Mouse (Mus musculus) adipocyte (in vitro differentiated cells): ENCODE measurements at regions not wholly inside any gene's neighbourhood (a gene's known extent, or its start where the extent isn't known, plus 50 kb on each side); places are given as distances from the start of the nearest gene placed in this dataset.
A peak's percentile ranks its signal among the peaks of the same experiment; 100 is the strongest.

Experiments
- DNase-seq: peaks from one replicate; pipeline ENCODE4 v3.0.0-alpha.2; 2016; ENCODE audit warnings: low spot score

DNA sequence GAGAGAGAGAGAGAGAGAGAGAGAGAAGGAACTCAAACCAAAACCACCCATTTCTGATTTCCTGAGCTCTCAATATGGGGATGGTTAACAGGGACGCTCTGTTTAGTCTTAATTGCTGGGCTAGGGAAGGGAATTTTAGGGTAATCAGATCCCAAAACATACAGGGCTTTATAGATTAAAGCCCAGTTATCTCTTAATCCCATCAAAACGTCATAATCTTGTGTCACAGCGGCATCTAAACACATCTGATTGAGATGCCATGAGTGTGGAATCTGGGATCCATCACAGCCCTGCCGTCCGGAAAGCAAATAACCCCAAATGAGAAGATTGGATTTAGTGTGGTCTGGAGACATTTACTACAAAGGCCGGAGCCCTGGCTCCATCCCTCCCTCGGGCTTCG lies 527.1 kb upstream of the Tbx3 start:
- DNase-seq: no peak

DNA sequence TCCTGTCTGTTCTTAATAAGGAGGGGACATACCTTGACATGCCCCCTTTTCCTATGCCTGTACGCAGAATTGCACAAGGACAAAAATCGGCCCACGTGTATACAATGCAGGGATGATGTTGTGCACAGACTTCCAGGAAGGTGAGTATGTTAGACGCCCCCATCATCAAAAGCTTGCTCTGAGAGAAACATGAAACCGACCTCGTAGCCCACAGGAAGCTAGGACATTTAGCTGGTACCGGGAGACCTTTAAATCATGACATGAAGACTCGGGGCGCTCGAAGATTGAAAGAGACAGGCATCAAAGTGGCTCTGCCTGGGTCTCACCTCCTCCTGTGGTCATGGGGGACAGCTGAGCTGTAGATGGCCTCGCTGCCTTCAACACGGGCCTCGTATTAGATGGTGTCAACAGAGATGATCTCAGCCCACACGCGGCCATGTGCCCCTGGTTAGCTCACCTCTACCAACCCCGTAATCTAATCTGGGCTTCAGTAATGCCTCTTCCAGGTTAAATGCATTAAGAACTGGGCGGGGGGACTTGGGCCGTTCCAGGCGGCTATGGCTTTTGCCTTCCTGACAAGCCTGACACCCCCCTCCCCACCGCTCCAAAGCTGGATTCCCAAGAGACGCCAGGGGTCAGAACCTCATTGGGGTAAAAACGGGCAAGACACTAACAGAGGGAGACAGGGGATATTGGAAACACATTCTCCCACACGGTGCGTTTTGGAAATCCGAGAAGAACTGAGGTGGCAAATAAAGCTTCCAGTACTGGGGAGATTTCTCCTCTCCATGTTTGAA lies 520.9 kb upstream of the Tbx3 start:
- no peak for DNase-seq

- DNase-seq: peak; percentile 38
These were observed 517.4 kb upstream of the Tbx3 start for GRCm38 (mm10) chr5:119153086-119153485.

GRCm38 (mm10) chr5:119156638-119157037 lies 513.8 kb upstream of the Tbx3 start:
- peak; percentile 87 for DNase-seq

DNA sequence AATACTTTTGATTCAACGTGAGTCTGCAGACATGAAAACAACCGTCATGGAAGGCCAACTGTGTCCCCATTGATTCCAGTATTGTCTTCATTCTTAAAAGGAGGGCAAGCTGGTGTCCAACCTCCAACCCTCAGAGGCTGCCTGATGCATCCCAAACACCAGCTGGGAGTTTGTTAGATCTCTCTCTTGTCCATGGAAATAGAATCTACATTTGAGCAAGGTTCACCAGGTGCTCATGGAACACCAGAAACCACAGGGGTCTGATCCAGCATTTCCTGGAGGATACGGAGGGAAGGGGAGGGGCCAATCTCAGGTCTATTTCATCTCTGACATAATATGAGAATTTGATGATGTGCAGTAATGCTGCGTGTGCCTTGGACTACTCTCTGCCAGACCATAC lies 512.3 kb upstream of the Tbx3 start:
- peak; percentile 15 for DNase-seq

DNA sequence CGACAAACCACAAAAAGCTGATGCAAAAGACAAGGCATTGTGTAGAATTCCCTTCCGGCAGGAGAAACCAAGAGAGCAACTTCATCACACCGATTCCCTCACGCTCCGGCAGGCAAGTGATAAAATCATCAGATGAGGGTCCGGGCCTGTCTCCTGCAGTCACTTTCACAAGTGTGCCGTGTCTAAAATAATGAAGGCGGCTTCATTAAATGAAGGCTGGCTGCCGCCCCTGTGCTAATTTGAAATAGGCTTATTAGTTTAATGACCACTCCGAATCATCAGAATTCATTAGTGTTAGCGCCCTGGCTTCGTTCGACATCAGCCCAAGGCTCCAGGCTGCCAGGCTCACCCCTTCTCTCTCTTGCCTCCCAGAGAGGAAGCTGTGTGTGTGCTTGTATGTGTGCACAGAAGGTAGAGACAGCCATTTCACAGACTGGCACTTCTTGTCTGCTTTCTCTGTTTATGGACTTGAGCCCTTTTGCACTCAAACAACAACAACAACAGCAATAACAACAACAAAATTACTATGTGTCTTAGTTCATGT lies 508.3 kb upstream of the Tbx3 start:
- no peak for DNase-seq

DNA sequence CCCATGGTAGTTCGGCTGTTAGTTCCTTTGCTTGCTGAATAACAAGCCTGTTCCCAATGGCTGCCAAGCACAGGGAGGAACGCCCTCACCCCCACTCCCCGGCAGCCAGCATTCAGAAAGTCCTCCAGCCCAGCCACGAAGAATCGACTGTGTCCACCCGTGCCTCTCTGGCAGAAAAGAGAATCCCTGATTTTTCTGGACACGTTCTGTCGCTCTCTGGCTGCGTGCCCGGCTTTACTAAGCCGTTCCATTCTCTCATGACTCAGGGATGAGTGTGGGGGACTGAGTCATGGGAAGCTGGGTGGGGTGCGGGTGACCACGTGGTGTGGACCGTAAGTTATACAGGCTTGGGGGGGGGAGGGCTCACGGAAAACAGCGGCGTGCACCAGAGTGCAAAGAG lies 502.8 kb upstream of the Tbx3 start:
- DNase-seq: peak; percentile 72

GRCm38 (mm10) chr5:119169274-119169673 lies 501.2 kb upstream of the Tbx3 start:
- DNase-seq: no peak

DNA sequence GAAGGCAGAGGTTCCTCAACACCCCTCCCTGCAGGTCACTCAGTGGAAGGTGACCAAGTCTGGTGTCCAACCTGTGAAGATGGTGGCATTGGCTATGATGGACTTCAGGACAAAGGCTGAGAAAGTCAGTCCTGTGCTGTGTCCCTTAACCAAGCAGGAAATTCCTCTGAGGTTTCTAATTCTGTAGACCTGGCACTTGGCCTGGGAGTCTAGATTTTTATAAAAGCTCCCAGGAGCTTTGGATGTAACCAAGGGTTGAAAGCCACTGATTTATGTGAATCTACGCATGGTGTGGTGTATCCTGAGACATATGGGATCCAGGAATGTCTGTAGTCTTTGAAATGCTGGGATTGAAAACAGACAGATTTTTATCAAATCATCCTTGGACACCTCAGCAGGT lies 498.8 kb upstream of the Tbx3 start:
- DNase-seq: no peak

- no peak for DNase-seq
These were observed 491.7 kb upstream of the Tbx3 start for GRCm38 (mm10) chr5:119178805-119179204.

GRCm38 (mm10) chr5:119183545-119184047 lies 486.9 kb upstream of the Tbx3 start:
- DNase-seq: no peak

- DNase-seq: no peak
These were observed 483.9 kb upstream of the Tbx3 start for GRCm38 (mm10) chr5:119186611-119187010.

DNA sequence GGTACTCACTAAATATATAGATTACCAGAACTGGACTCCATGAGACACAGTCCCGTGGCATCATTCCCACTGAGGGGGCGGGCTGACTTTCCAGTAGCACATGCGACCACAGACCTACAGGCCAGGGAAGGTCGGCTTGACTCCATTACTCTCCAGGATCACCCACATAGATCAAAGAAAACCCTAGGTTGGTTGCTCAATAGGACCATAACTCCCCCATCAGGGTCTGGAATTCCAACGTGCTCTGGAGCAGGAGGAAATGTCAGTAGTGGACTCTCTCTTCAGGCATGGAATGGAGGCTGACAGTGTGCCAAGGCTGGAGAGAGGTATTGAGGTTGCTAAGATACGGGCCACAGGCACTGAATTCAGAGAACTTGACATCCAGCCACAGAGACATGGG lies 482.0 kb upstream of the Tbx3 start:
- DNase-seq: no peak

DNA sequence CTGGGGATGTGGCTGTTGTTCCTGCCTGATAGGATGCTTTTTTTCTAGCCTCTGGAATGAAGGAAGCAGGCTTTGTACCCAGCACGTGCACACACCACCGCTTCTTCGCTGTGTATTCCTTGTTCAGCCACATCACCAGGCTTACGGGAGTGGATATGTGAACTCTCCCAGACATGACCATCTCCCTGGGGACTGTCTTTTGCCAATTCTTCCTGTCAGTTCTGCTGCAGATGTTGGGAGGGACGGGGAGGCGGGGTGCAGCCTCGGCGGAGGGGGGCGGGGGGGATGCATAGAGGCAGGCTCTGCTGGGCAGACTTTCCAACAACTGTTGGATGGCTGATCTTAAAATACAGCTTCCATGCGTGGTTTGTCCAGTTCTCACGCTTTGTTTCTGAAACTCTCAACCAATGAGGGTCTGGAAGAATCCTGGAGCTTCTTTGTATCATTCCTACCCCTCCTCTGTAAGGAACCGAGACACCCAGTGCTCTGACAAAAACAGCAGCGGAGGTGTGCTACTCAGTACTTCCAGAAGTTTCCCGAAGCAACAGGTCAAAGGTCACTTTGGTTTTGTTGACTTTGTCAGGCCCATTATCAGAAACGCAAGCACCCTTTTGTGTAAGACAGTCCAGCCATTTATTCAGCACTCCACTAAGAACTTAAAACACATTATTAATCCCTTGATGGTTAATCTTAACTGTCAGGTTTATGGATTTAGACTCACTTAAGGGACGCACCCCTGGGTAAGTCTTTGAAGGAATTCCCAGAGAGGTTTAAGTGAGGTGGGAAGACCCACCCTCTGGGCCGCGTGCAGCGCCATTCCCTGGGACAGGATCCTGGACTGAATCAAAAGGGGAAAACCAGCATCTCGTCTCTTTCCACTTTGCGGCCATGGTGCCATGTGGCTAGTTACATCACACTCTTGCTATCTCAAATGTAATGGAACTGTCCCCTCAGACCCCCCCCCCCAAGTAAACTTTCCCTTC lies 476.5 kb upstream of the Tbx3 start:
- no peak for DNase-seq

DNA sequence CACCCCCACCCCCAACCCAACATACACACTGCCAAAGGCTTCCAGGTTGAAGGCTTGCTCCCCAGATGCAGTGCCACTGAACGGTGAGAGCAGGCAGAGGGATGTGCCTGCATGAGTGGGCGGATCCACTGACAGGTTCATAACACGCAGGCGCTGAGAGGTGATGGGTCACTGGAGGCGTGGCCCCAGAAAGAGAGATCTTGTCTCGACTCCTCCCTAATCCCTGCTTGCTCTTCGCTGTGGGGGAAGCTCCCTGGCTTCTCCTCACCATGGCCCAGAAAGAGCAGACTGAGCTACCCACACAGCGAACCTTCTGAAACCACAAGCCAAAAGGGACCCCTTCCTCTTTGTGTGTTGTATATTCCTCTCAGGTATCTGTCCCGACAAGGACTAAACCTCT lies 470.6 kb upstream of the Tbx3 start:
- DNase-seq: no peak

- DNase-seq: no peak
These were observed 469.2 kb upstream of the Tbx3 start for GRCm38 (mm10) chr5:119201251-119201650.

GRCm38 (mm10) chr5:119204736-119205135 lies 465.7 kb upstream of the Tbx3 start:
- DNase-seq: peak; percentile 64

GRCm38 (mm10) chr5:119208077-119208476 lies 462.4 kb upstream of the Tbx3 start:
- DNase-seq: no peak

DNA sequence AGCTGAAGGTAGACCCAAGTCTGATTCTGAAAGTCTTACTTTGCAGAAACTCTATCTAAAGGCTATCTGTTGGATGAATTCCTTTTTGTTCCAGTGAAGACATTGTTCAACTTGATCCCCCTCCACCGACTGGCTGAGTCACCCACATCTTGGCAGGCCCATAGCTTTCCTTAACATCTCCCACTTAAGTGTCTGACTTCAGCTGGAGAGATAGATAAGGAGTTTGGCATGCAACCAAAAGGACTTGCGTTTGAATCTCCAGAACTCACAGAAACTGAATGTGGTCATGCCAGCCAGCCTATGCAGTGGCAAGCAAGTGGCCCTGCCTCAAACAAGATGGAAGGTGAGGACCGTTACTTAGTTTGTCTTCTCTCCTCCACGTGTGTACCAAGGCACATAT lies 457.3 kb upstream of the Tbx3 start:
- DNase-seq: no peak

DNA sequence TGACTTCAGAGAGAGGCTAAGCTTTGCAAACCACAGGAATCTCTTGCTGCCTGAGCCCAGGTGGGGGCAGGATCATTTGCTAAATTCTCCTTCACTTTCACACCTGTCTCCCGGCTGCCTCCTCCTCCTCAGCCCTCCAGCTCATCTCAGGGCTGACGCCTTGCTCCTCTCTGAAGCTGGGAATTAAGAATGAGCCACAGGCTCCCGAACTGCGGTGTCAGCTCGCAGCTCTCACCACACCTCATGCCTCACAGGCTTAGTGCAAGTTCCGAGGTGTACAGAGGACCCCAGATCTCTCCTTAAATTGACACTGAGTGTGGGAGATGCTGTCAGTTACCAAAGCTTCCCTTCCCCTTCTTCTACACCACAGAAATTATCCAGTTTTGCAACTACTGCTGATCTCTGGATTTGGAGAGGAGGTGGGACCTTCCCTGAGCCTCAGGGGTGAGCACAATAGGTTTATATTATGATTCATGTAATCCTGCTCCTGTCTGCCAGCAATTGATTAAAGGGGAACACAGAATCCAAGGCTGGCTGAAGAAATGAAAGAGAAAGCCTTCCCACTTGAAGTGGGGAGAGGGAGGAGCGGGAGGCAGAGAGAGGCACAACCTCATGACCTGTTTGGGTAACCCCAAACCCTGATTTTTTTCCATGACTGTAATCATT lies 456.6 kb upstream of the Tbx3 start:
- no peak for DNase-seq

DNA sequence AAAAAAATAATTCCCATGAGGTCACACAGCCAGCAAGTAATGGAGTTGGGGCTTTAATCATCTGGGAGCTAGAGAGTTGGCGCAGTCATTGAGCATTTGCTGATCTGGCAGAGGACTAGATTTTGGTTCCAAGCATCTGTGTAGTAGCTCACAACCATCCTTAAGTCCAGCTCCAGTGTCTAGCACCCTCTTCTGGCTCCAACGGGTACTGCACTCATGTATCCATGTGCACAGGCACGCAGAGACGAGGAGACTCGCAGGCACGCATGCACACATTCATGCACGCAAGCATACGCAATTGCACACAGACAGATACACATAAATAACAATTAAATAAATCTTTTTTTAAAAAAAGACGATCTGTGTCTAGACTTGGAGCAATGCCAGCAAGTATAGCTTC lies 455.5 kb upstream of the Tbx3 start:
- DNase-seq: peak; percentile 9

- no peak for DNase-seq
These were observed 455.1 kb upstream of the Tbx3 start for GRCm38 (mm10) chr5:119215364-119215763.
